Mouse (Mus musculus) MEL (cell line): ENCODE data around the gene Gtsf1l. TPM values are rescaled to one million over a fixed set of nuclear protein-coding genes. Genes with fewer than 3 reads are reported as not detected.

ENCODE experiments used
- DNase-seq: peaks from one replicate; pipeline ENCODE4 v3.0.0; 2011; ENCODE audit warnings: low read depth, low spot score
- H3K27ac ChIP-seq: 2 replicates; pipeline ENCODE4 v1.5.1; 2012; ENCODE audit warnings: low read depth, mild to moderate bottlenecking, control low read depth, low read length, moderate library complexity; ENCODE audit not compliant: control insufficient read depth
- H3K27me3 ChIP-seq, 2 experiments: fragments of 150-350 bp in 1 of 2; sonication (generic) in 1 of 2; 2 replicates each; pipeline ENCODE4 v1.6.1; 2012; ENCODE audit warnings: low read length in 2 of 2, mild to moderate bottlenecking in 2 of 2, improper control_type of control experiment in 1 of 2, moderate library complexity in 1 of 2; ENCODE audit not compliant: insufficient read depth in 2 of 2, control insufficient read depth in 1 of 2
- H3K36me3 ChIP-seq, 2 experiments: 2 replicates each; pipeline ENCODE4 v1.6.1; 2012 to 2014; ENCODE audit warnings: low read length in 2 of 2, improper control_type of control experiment in 1 of 2, inconsistent platforms in 1 of 2, mild to moderate bottlenecking in 1 of 2; ENCODE audit not compliant: insufficient read depth in 2 of 2, control insufficient read depth in 1 of 2
- H3K4me1 ChIP-seq, 2 experiments: fragments of 150-350 bp in 1 of 2; sonication (generic) in 1 of 2; 2 replicates each; pipeline ENCODE4 v1.6.1; 2012; ENCODE audit warnings: low read length in 2 of 2, improper control_type of control experiment in 1 of 2, mild to moderate bottlenecking in 1 of 2; ENCODE audit not compliant: insufficient read depth in 2 of 2, control insufficient read depth in 1 of 2
- H3K4me3 ChIP-seq, 2 experiments: fragments of 150-350 bp in 1 of 2; sonication (generic) in 1 of 2; 2 replicates each; pipeline ENCODE4 v1.5.1; 2012; ENCODE audit warnings: low read depth in 2 of 2, low read length in 2 of 2, mild to moderate bottlenecking in 2 of 2, moderate library complexity in 2 of 2, control low read depth in 1 of 2, improper control_type of control experiment in 1 of 2; ENCODE audit not compliant: control insufficient read depth in 1 of 2, insufficient read depth in 1 of 2
- H3K79me2 ChIP-seq: 2 replicates; pipeline ENCODE4 v1.6.1; 2012; ENCODE audit warnings: mild to moderate bottlenecking, low read length, moderate library complexity; ENCODE audit not compliant: control insufficient read depth, poor library complexity, insufficient read depth
- H3K9ac ChIP-seq: 2 replicates; pipeline ENCODE4 v1.6.1; 2012; ENCODE audit warnings: low read depth, mild to moderate bottlenecking, control low read depth, low read length, moderate library complexity; ENCODE audit not compliant: control insufficient read depth, poor library complexity, severe bottlenecking
- H3K9me3 ChIP-seq: fragments of 150-350 bp; sonication (generic); replicated peaks from 2 replicates; pipeline ENCODE4 v1.6.1; 2012; ENCODE audit warnings: mild to moderate bottlenecking, low read length, improper control_type of control experiment, moderate library complexity; ENCODE audit not compliant: insufficient read depth
- POLR2AphosphoS5 ChIP-seq: IDR thresholded peaks from 2 replicates; pipeline ENCODE4 v1.6.1; 2012; ENCODE audit warnings: low read depth, borderline replicate concordance, mild to moderate bottlenecking, inconsistent platforms, low read length, moderate library complexity, mixed read lengths
- polyA plus RNA-seq, 2 experiments: library from polyadenylated mRNA; stranded (reverse) in 1 of 2; unstranded in 1 of 2; fragments of >175 nt in 1 of 2; fragments of >200 nt in 1 of 2; gene quantifications; 2 replicates each; pipeline versions ENCODE4 v1.2.1 to v1.2.4; 2012; ENCODE audit warnings: low replicate concordance in 2 of 2, low read depth in 1 of 2; ENCODE audit not compliant: insufficient read length in 2 of 2, insufficient read depth in 1 of 2, missing spikeins in 1 of 2
- total RNA-seq: library from RNA; depleted of rRNA; stranded (reverse); fragments of 300-350 nt; gene quantifications from 2 replicates; pipeline ENCODE4 v1.2.3, GENCODE M21; 2012; rRNA removed

Gtsf1l gene
- total and polyA plus RNA-seq, 3 experiments = not detected

- Histone ChIP-seq H3K9ac (no peak overlapping the region), H3K9me3 (no peaks in the 10 kb centered on the region), H3K27ac (no peak overlapping the region), H3K27me3 (no peaks in the 10 kb centered on the region), H3K36me3 (peaks cover 0 to 10% of the 10 kb centered on the region in 2 experiments; a peak in 2 of 4 replicates), H3K4me1 (no peaks in the 10 kb centered on the region), H3K4me3 (no peak overlapping the region), H3K79me2 (no peaks in the 10 kb centered on the region)
- peak; percentile 16 for DNase-seq
- TF ChIP-seq POLR2AphosphoS5 = no peak
Measured at GRCm38 (mm10) chr2:163039940-163040339, 47.7 kb downstream of the Gtsf1l start.

Other genes with a start within 250 kb of the Gtsf1l start
- 155 and 173 TPM in 2 replicates for gene Srsf6, start 156.3 kb downstream of the Gtsf1l start, total RNA-seq
- gene Srsf6, start 156.3 kb downstream of the Gtsf1l start, polyA plus RNA-seq = 100 to 1,000 TPM in 1 of 2 experiments, 10 to 100 TPM in 1; 69.2 to 284 TPM
- 0.04 and 0.20 TPM in 2 replicates for gene L3mbtl1, start 144.4 kb downstream of the Gtsf1l start, total RNA-seq
- under 1 TPM in 1 of 2 experiments, not detected in 1; 0.31 TPM for gene L3mbtl1, start 144.4 kb downstream of the Gtsf1l start, polyA plus RNA-seq
- gene Sgk2, start 100.5 kb downstream of the Gtsf1l start, total RNA-seq = not detected in 2 replicates
- gene Sgk2, start 100.5 kb downstream of the Gtsf1l start, polyA plus RNA-seq = not detected
- 10.9 and 11.0 TPM in 2 replicates for gene Ift52, start 70.5 kb downstream of the Gtsf1l start, total RNA-seq
- 10 to 100 TPM in 1 of 2 experiments, not detected in 1; 32.7 TPM for gene Ift52, start 70.5 kb downstream of the Gtsf1l start, polyA plus RNA-seq
- gene Mybl2, start 33.2 kb downstream of the Gtsf1l start, total RNA-seq = 55.5 and 60.8 TPM in 2 replicates
- 100 to 1,000 TPM in 1 of 2 experiments, not detected in 1; 145 TPM for gene Mybl2, start 33.2 kb downstream of the Gtsf1l start, polyA plus RNA-seq
- not detected in 2 replicates for gene Tox2, start 115.3 kb upstream of the Gtsf1l start, total RNA-seq
- gene Tox2, start 115.3 kb upstream of the Gtsf1l start, polyA plus RNA-seq = not detected